ENCODE assay signal across 20 mouse cellular contexts in genomic region chr10:101321080-101321717, GRCm38 (mm10).
A peak's percentile ranks its signal among the peaks of the same experiment; 100 is the strongest.
DNase-seq lines count a peak whose midpoint lies in the region; ATAC-seq and TF ChIP-seq lines count a peak whose summit lies in the region.
"Had no signal": no experiment of that assay in that cellular context is flagged by ENCODE, and none has a peak within 500 bp of the region (broad histone marks: within the 10 kb centered on the region; RNA-seq: fewer than 3 reads in every experiment).

No protein-coding gene starts in this region.

- no peak for DNase-seq in urinary bladder, adult 2 months (ENCODE audit: low spot score)
- no peak for DNase-seq in urinary bladder, postnatal 14 days (ENCODE audit: low spot score)
- DNase-seq: adrenal gland, postnatal 14 days; cerebellum, adult 9-11 months; gastrocnemius, adult 2 months; heart, adult 18-20 months; heart, postnatal 4 days; kidney, adult 2 months; kidney, postnatal 14 days; lung, embryonic 14.5 days; lung, postnatal 4 days; retina, postnatal 1 day had no signal

- no peak for TF ChIP-seq POLR2A in bone marrow macrophage, adult 2 months (IDR thresholded peaks at IDR 0.05; ENCODE audit: borderline replicate concordance, low read depth, low read length)

- H3K4me3 ChIP-seq in hindbrain, embryonic 13.5 days, result no peak overlapping the region
- no peak overlapping the region for H3K4me3 ChIP-seq in hindbrain, embryonic 12.5 days
- no peak overlapping the region for H3K4me3 ChIP-seq in bone marrow macrophage, adult 2 months (ENCODE audit: insufficient read depth, low read length)
- no peak overlapping the region for H3K4me3 ChIP-seq in midbrain, embryonic 15.5 days
- H3K4me3 ChIP-seq: gastrocnemius, adult 2 months; left cerebral cortex, adult 2 months; liver, embryonic 12.5 days had no signal

- no peak overlapping the region for H3K9ac ChIP-seq in hindbrain, embryonic 13.5 days
- H3K9ac ChIP-seq in hindbrain, embryonic 12.5 days, result no peak overlapping the region
- no peak overlapping the region for H3K9ac ChIP-seq in midbrain, embryonic 15.5 days
- H3K9ac ChIP-seq: liver, embryonic 12.5 days; lung, embryonic 14.5 days had no signal

- no peak for TF ChIP-seq CTCF in bone marrow macrophage, adult 2 months (IDR thresholded peaks at IDR 0.05; ENCODE audit: low read depth, low read length)

- 67% methylated on average over 4 of the region's 4 CpGs for WGBS in hindbrain, embryonic 13.5 days
- WGBS in hindbrain, embryonic 12.5 days, result 79% methylated on average over 4 of the region's 4 CpGs
- 42% methylated on average over 4 of the region's 4 CpGs for WGBS in midbrain, embryonic 15.5 days

- H3K36me3 ChIP-seq in hindbrain, embryonic 13.5 days, result no peaks in the 10 kb centered on the region
- no peaks in the 10 kb centered on the region for H3K36me3 ChIP-seq in hindbrain, embryonic 12.5 days
- no peaks in the 10 kb centered on the region for H3K36me3 ChIP-seq in midbrain, embryonic 15.5 days (replicated peaks)
- H3K36me3 ChIP-seq: liver, embryonic 12.5 days had no signal

- peak overlapping the region; percentile 35; the same call in 1 of the 2 replicates for H3K27ac ChIP-seq in hindbrain, embryonic 13.5 days
- H3K27ac ChIP-seq in hindbrain, embryonic 12.5 days, result no peak overlapping the region
- peak overlapping the region; percentile 26; the same call in 1 of the 2 replicates for H3K27ac ChIP-seq in bone marrow macrophage, adult 2 months (ENCODE audit: insufficient read depth, low read depth, low read length)
- H3K27ac ChIP-seq in midbrain, embryonic 15.5 days, result no peak overlapping the region
- H3K27ac ChIP-seq: gastrocnemius, adult 2 months; left cerebral cortex, adult 2 months; liver, embryonic 12.5 days had no signal

- peak; percentile 52 for ATAC-seq in hindbrain, embryonic 13.5 days (ENCODE audit: low FRiP score)
- no peak for ATAC-seq in hindbrain, embryonic 12.5 days (ENCODE audit: low FRiP score)
- ATAC-seq in granulocyte monocyte progenitor cell, adult 5-6 weeks (replicated peaks; ENCODE audit: poor library complexity, severe bottlenecking), result peak; percentile 62
- ATAC-seq in midbrain, embryonic 15.5 days (replicated peaks), result peak; percentile 85
- ATAC-seq: liver, embryonic 12.5 days had no signal

- no peak overlapping the region for H3K4me2 ChIP-seq in hindbrain, embryonic 13.5 days
- no peak overlapping the region for H3K4me2 ChIP-seq in hindbrain, embryonic 12.5 days (replicated peaks)
- H3K4me2 ChIP-seq in midbrain, embryonic 15.5 days, result no peak overlapping the region
- H3K4me2 ChIP-seq: liver, embryonic 12.5 days; lung, embryonic 14.5 days had no signal

- no peaks in the 10 kb centered on the region for H3K27me3 ChIP-seq in hindbrain, embryonic 13.5 days
- H3K27me3 ChIP-seq in hindbrain, embryonic 12.5 days, result no peaks in the 10 kb centered on the region
- no peaks in the 10 kb centered on the region for H3K27me3 ChIP-seq in midbrain, embryonic 15.5 days (replicated peaks)
- H3K27me3 ChIP-seq: CH12.LX; liver, embryonic 12.5 days had no signal

- H3K4me1 ChIP-seq in hindbrain, embryonic 13.5 days (replicated peaks), result no peaks in the 10 kb centered on the region
- no peaks in the 10 kb centered on the region for H3K4me1 ChIP-seq in hindbrain, embryonic 12.5 days
- peaks cover 7% of the 10 kb centered on the region; the same call in 1 of the 2 replicates for H3K4me1 ChIP-seq in bone marrow macrophage, adult 2 months (ENCODE audit: control insufficient read depth, insufficient read depth, low read length)
- H3K4me1 ChIP-seq in midbrain, embryonic 15.5 days, result peaks cover 5% of the 10 kb centered on the region; the same call in 1 of the 2 replicates
- H3K4me1 ChIP-seq: liver, embryonic 12.5 days had no signal

- H3K9me3 ChIP-seq in hindbrain, embryonic 13.5 days, result no peaks in the 10 kb centered on the region
- no peaks in the 10 kb centered on the region for H3K9me3 ChIP-seq in hindbrain, embryonic 12.5 days (replicated peaks)
- no peaks in the 10 kb centered on the region for H3K9me3 ChIP-seq in midbrain, embryonic 15.5 days
- H3K9me3 ChIP-seq: liver, embryonic 12.5 days had no signal

Comparison
In these comparisons a context has a peak if more than half of its experiments do, and no peak if none do; other contexts are left out.
1. H3K27ac ChIP-seq: peak in hindbrain, embryonic 13.5 days (single experiment) and bone marrow macrophage, adult 2 months (single experiment); none in hindbrain, embryonic 12.5 days (single experiment) and midbrain, embryonic 15.5 days (single experiment).